17 mouse cellular contexts compared by ENCODE assay signal in genomic region chr5:125480434-125481231, GRCm38 (mm10). TPM values are rescaled to one million over a fixed set of nuclear protein-coding genes. Genes with fewer than 3 reads are reported as not detected.
"Had no signal": no experiment of that assay in that cellular context is flagged by ENCODE, and none has a peak within 500 bp of the region (broad histone marks: within the 10 kb centered on the region; RNA-seq: fewer than 3 reads in every experiment).

No protein-coding gene starts in this region.

- ATAC-seq: lung, postnatal 0 days; midbrain, embryonic 13.5 days had no signal

- H3K9ac ChIP-seq: limb, embryonic 12.5 days; liver, embryonic 14.5 days; midbrain, embryonic 13.5 days; neural tube, embryonic 15.5 days had no signal

- H3K9me3 ChIP-seq: limb, embryonic 12.5 days; midbrain, embryonic 13.5 days; neural tube, embryonic 15.5 days had no signal

- H3K27me3 ChIP-seq: limb, embryonic 12.5 days; midbrain, embryonic 13.5 days; neural tube, embryonic 15.5 days had no signal

- H3K4me2 ChIP-seq: limb, embryonic 12.5 days; midbrain, embryonic 13.5 days; neural tube, embryonic 15.5 days had no signal

- H3K27ac ChIP-seq: kidney, postnatal 0 days; layer of hippocampus, adult 2 months; limb, embryonic 12.5 days; liver, embryonic 14.5 days; midbrain, embryonic 13.5 days; neural tube, embryonic 15.5 days had no signal

- H3K4me3 ChIP-seq: layer of hippocampus, adult 2 months; limb, embryonic 12.5 days; midbrain, embryonic 13.5 days; myocyte; neural tube, embryonic 15.5 days had no signal

- DNase-seq: kidney, postnatal 4 days; liver; lung, adult 2 months; lung, postnatal 36 days; right cerebral cortex, adult 18-20 months; right cerebral cortex, postnatal 25 days; thymus, postnatal 36 days had no signal

RNA-seq across cellular contexts. Expression of gene Tmem132b, which starts 50.9 kb away (rescaled TPM):
- total RNA-seq: megakaryocyte progenitor cell, adult 5-6 weeks had no signal
- polyA plus RNA-seq: liver, embryonic 14.5 days; lung, postnatal 0 days; thymus, postnatal 0 days had no signal
